Mouse (Mus musculus) liver (tissue): ENCODE data around the gene Rxfp4.

ENCODE experiments used
- DNase-seq: peaks from one replicate; pipeline ENCODE4 v3.0.0-alpha.2; 2020; ENCODE audit warnings: mixed read lengths

Rxfp4 gene

GRCm38 (mm10) chr3:88651669-88652618 lies 998 bp downstream of the Rxfp4 start:
- DNase-seq: no peak

GRCm38 (mm10) chr3:88650713-88651504 lies 2.0 kb downstream of the Rxfp4 start:
- DNase-seq: no peak

GRCm38 (mm10) chr3:88649967-88650366 lies 3.0 kb downstream of the Rxfp4 start:
- DNase-seq: no peak

- no peak for DNase-seq
These were observed 3.8 kb downstream of the Rxfp4 start for GRCm38 (mm10) chr3:88649186-88649585.

- DNase-seq: no peak
These were observed 4.3 kb downstream of the Rxfp4 start for GRCm38 (mm10) chr3:88648452-88649168.

GRCm38 (mm10) chr3:88647779-88648413 lies 5.0 kb downstream of the Rxfp4 start:
- no peak for DNase-seq

- no peak for DNase-seq
These were observed 5.9 kb downstream of the Rxfp4 start for GRCm38 (mm10) chr3:88647076-88647475.

- DNase-seq: no peak
These were observed 6.4 kb downstream of the Rxfp4 start for GRCm38 (mm10) chr3:88646426-88646995.

- DNase-seq: no peak
These were observed 7.0 kb downstream of the Rxfp4 start for GRCm38 (mm10) chr3:88645937-88646336.

GRCm38 (mm10) chr3:88643078-88643477 lies 9.9 kb downstream of the Rxfp4 start:
- DNase-seq: no peak

- DNase-seq: peak; percentile 66
These were observed 12.3 kb downstream of the Rxfp4 start for GRCm38 (mm10) chr3:88640676-88641075.

GRCm38 (mm10) chr3:88639239-88639638 lies 13.7 kb downstream of the Rxfp4 start:
- no peak for DNase-seq

- DNase-seq: no peak
These were observed 15.8 kb downstream of the Rxfp4 start for GRCm38 (mm10) chr3:88637134-88637533.

GRCm38 (mm10) chr3:88636555-88636986 lies 16.4 kb downstream of the Rxfp4 start:
- DNase-seq: no peak

GRCm38 (mm10) chr3:88635506-88636275 lies 17.3 kb downstream of the Rxfp4 start:
- no peak for DNase-seq

GRCm38 (mm10) chr3:88633056-88633455 lies 19.9 kb downstream of the Rxfp4 start:
- DNase-seq: no peak

- DNase-seq: peak; percentile 37
These were observed 20.9 kb downstream of the Rxfp4 start for GRCm38 (mm10) chr3:88631921-88632587.

GRCm38 (mm10) chr3:88630849-88631341 lies 22.0 kb downstream of the Rxfp4 start:
- DNase-seq: peak; percentile 26

GRCm38 (mm10) chr3:88630018-88630417 lies 22.9 kb downstream of the Rxfp4 start:
- no peak for DNase-seq

- no peak for DNase-seq
These were observed 23.7 kb downstream of the Rxfp4 start for GRCm38 (mm10) chr3:88629244-88629643.
